Mouse (Mus musculus): ENCODE data around the gene Yme1l1. TPM values are rescaled to one million over a fixed set of nuclear protein-coding genes. Genes with fewer than 3 reads are reported as not detected.

Gene Yme1l1
- polyA plus RNA-seq, 1 experiment from 2014 or later, result 76.5 TPM

GRCm38 (mm10) chr2:23207070-23207526 lies 50.9 kb downstream of the Yme1l1 start, which contains the start of gene 4931423N10Rik:
Gene 4931423N10Rik (plus strand): TSS chr2:23207476.
- H3K4me1 ChIP-seq (ENCODE audit: control insufficient read depth, insufficient read depth, low read length), result no peaks in the 10 kb centered on the region
- no peaks in the 10 kb centered on the region for H3K27me3 ChIP-seq (replicated peaks; ENCODE audit: control insufficient read depth, insufficient read depth, low read length)
- no peak within 1 kb of the TSS for H3K4me2 ChIP-seq (ENCODE audit: low read depth, low read length)
- ATAC-seq (ENCODE audit: low read depth) (no peak), DNase-seq (ENCODE audit: low spot score) (no peak)
- H3K9ac ChIP-seq (ENCODE audit: low read depth, low read length), result no peak within 1 kb of the TSS
- no peak within 1 kb of the TSS for H3K27ac ChIP-seq (replicated peaks; ENCODE audit: low read depth, low read length)
- H3K4me3 ChIP-seq (ENCODE audit: low read depth, low read length), result no peak within 1 kb of the TSS
- no peaks in the 10 kb centered on the region for H3K36me3 ChIP-seq (ENCODE audit: control insufficient read depth, insufficient read depth, low read length)
- 80% methylated on average over 15 of the region's 15 CpGs for WGBS
- no peaks in the 10 kb centered on the region for H3K9me3 ChIP-seq (ENCODE audit: control insufficient read depth, low read length)

DNA sequence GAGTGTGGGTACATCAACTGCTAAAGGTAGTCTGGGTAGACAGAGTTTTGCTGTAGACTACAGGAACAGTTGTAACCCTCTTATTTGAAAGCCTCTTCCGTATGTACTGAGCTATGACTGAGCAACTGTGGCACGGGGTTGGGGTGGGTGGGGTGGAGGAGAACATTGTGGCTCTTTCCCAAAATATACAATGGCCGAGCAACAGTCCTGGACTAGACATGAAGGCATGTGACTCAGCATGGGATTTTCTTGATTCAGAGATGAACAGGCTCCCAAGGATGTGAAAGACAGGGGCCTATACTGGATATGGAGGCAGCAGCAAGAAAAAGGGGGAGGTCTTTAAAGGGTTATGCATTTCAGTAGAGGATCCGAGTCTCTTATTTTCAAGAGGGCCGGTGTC lies 57.5 kb downstream of the Yme1l1 start:
- DNase-seq (ENCODE audit: low spot score) (no peak), ATAC-seq (ENCODE audit: low read depth) (no peak)
- no peak overlapping the region for H3K9ac ChIP-seq (ENCODE audit: low read depth, low read length)
- no peaks in the 10 kb centered on the region for H3K9me3 ChIP-seq (ENCODE audit: control insufficient read depth, low read length)
- no peak overlapping the region for H3K4me2 ChIP-seq (ENCODE audit: low read depth, low read length)
- H3K4me1 ChIP-seq (ENCODE audit: control insufficient read depth, insufficient read depth, low read length), result no peaks in the 10 kb centered on the region
- H3K4me3 ChIP-seq (ENCODE audit: low read depth, low read length), result no peak overlapping the region
- no peaks in the 10 kb centered on the region for H3K27me3 ChIP-seq (replicated peaks; ENCODE audit: control insufficient read depth, insufficient read depth, low read length)
- H3K36me3 ChIP-seq (ENCODE audit: control insufficient read depth, insufficient read depth, low read length), result no peaks in the 10 kb centered on the region
- WGBS, result 82% methylated on average over 5 of the region's 5 CpGs
- H3K27ac ChIP-seq (replicated peaks; ENCODE audit: low read depth, low read length), result no peak overlapping the region

- no peak for DNase-seq (ENCODE audit: low spot score)
- Histone ChIP-seq H3K9ac (ENCODE audit: low read depth, low read length) (no peak overlapping the region), H3K4me1 (ENCODE audit: control insufficient read depth, insufficient read depth, low read length) (no peaks in the 10 kb centered on the region), H3K27ac (replicated peaks; ENCODE audit: low read depth, low read length) (no peak overlapping the region), H3K4me3 (ENCODE audit: low read depth, low read length) (no peak overlapping the region), H3K4me2 (ENCODE audit: low read depth, low read length) (no peak overlapping the region), H3K27me3 (replicated peaks; ENCODE audit: control insufficient read depth, insufficient read depth, low read length) (no peaks in the 10 kb centered on the region), H3K36me3 (ENCODE audit: control insufficient read depth, insufficient read depth, low read length) (no peaks in the 10 kb centered on the region), H3K9me3 (ENCODE audit: control insufficient read depth, low read length) (no peaks in the 10 kb centered on the region)
- WGBS, result 40% methylated on average over 4 of the region's 7 CpGs
- ATAC-seq (ENCODE audit: low read depth), result no peak
Observed at GRCm38 (mm10) chr2:23225199-23225598, 69.0 kb downstream of the Yme1l1 start.

DNA sequence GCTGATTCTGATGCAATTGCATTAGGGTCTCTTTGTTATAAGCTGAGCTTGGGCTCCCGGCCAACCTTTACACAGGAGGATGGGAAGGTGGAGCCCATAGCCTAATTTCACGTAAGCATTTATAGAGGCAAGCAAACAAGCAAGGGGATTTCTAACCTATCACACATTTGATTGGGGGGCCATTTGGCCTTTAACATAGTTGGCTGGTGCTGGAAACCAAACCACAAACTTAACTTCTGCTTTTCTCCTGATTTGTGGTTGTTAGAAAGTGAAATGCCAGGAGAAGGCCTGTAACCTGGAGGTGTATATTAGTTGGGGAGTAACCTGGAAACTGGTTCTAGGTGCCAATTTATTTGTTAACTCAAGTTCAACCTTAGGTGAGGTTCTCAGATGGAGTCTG lies 72.3 kb downstream of the Yme1l1 start:
- H3K27ac ChIP-seq (replicated peaks; ENCODE audit: low read depth, low read length), result no peak overlapping the region
- ATAC-seq (ENCODE audit: low read depth) (no peak), DNase-seq (ENCODE audit: low spot score) (no peak)
- no peaks in the 10 kb centered on the region for H3K4me1 ChIP-seq (ENCODE audit: control insufficient read depth, insufficient read depth, low read length)
- H3K4me3 ChIP-seq (ENCODE audit: low read depth, low read length), result no peak overlapping the region
- no peak overlapping the region for H3K4me2 ChIP-seq (ENCODE audit: low read depth, low read length)
- H3K9me3 ChIP-seq (ENCODE audit: control insufficient read depth, low read length), result no peaks in the 10 kb centered on the region
- peaks cover 7% of the 10 kb centered on the region; the same call in 1 of the 2 replicates for H3K27me3 ChIP-seq (replicated peaks; ENCODE audit: control insufficient read depth, insufficient read depth, low read length)
- H3K36me3 ChIP-seq (ENCODE audit: control insufficient read depth, insufficient read depth, low read length), result no peaks in the 10 kb centered on the region
- H3K9ac ChIP-seq (ENCODE audit: low read depth, low read length), result no peak overlapping the region
- WGBS, result 66% methylated on average over 2 of the region's 2 CpGs

- under 1% methylated on average over 36 of the region's 50 CpGs for WGBS
- DNase-seq (ENCODE audit: low spot score), result peak; percentile 25
- no peaks in the 10 kb centered on the region for H3K9me3 ChIP-seq (ENCODE audit: control insufficient read depth, low read length)
Observed at GRCm38 (mm10) chr2:23234065-23234773, 78.0 kb downstream of the Yme1l1 start.

More at GRCm38 (mm10) chr2:23234065-23234773, 78.0 kb downstream of the Yme1l1 start:
- H3K36me3 ChIP-seq (ENCODE audit: control insufficient read depth, insufficient read depth, low read length), result no peaks in the 10 kb centered on the region
- no peak overlapping the region for H3K27ac ChIP-seq (replicated peaks; ENCODE audit: low read depth, low read length)
- peak overlapping the region; percentile 58 for H3K9ac ChIP-seq (ENCODE audit: low read depth, low read length)
- peaks cover 18% of the 10 kb centered on the region for H3K27me3 ChIP-seq (replicated peaks; ENCODE audit: control insufficient read depth, insufficient read depth, low read length)
- no peaks in the 10 kb centered on the region for H3K4me1 ChIP-seq (ENCODE audit: control insufficient read depth, insufficient read depth, low read length)
- H3K4me2 ChIP-seq (ENCODE audit: low read depth, low read length), result peak overlapping the region; percentile 75
- ATAC-seq (ENCODE audit: low read depth), result peak; percentile 30; the same call in 1 of the 2 replicates
- peak overlapping the region; percentile 44 for H3K4me3 ChIP-seq (ENCODE audit: low read depth, low read length)

Other genes with a start within 250 kb of the Yme1l1 start
- 49.9 and 50.8 TPM in 2 replicates for gene Abi1, start 116.1 kb upstream of the Yme1l1 start, polyA plus RNA-seq (2014; fragmentation: Nextera tagmentation; extraction: Ambion mirVana)
- 27.1 and 28.8 TPM in 2 replicates for gene Acbd5, start 88.2 kb upstream of the Yme1l1 start, polyA plus RNA-seq (2014; fragmentation: Nextera tagmentation; extraction: Ambion mirVana)
- gene Mastl, start 345 bp upstream of the Yme1l1 start, polyA plus RNA-seq (2014; fragmentation: Nextera tagmentation; extraction: Ambion mirVana), result 8.5 and 9.4 TPM in 2 replicates
- 0.15 TPM in 1 of 2 replicates, not detected in the other for gene 4931423N10Rik, start 51.1 kb downstream of the Yme1l1 start, polyA plus RNA-seq (2014; fragmentation: Nextera tagmentation; extraction: Ambion mirVana)
- gene Nxph2, start 164.9 kb downstream of the Yme1l1 start, polyA plus RNA-seq (2014; fragmentation: Nextera tagmentation; extraction: Ambion mirVana), result 0.08 and 0.16 TPM in 2 replicates